In genomic region chr2:82080678-82081077, GRCm38 (mm10) we compare ENCODE assay signal across 26 mouse cellular contexts. TPM values are rescaled to one million over a fixed set of nuclear protein-coding genes. Genes with fewer than 3 reads are reported as not detected.
DNase-seq lines count a peak whose midpoint lies in the region; ATAC-seq and TF ChIP-seq lines count a peak whose summit lies in the region.
"Had no signal": no experiment of that assay in that cellular context is flagged by ENCODE, and none has a peak within 500 bp of the region (broad histone marks: within the 10 kb centered on the region; RNA-seq: fewer than 3 reads in every experiment).

No protein-coding gene starts in this region.

- no peaks in the 10 kb centered on the region for H3K9me3 ChIP-seq in forebrain, embryonic 11.5 days (ENCODE audit: control insufficient read depth, low read length)
- no peaks in the 10 kb centered on the region for H3K9me3 ChIP-seq in forebrain, embryonic 10.5 days
- H3K9me3 ChIP-seq in forebrain, postnatal 0 days (ENCODE audit: low read length), result no peaks in the 10 kb centered on the region
- H3K9me3 ChIP-seq: heart, embryonic 13.5 days; neural tube, embryonic 12.5 days had no signal

- no peaks in the 10 kb centered on the region for H3K4me1 ChIP-seq in forebrain, embryonic 11.5 days (replicated peaks; ENCODE audit: control insufficient read depth, insufficient read depth, low read length)
- H3K4me1 ChIP-seq in forebrain, embryonic 10.5 days, result no peaks in the 10 kb centered on the region
- H3K4me1 ChIP-seq in forebrain, postnatal 0 days (ENCODE audit: insufficient read depth), result no peaks in the 10 kb centered on the region
- H3K4me1 ChIP-seq: heart, embryonic 13.5 days; neural tube, embryonic 12.5 days had no signal

- H3K36me3 ChIP-seq in forebrain, embryonic 11.5 days (ENCODE audit: control insufficient read depth, insufficient read depth, low read length), result no peaks in the 10 kb centered on the region
- no peaks in the 10 kb centered on the region for H3K36me3 ChIP-seq in forebrain, embryonic 10.5 days (replicated peaks)
- no peaks in the 10 kb centered on the region for H3K36me3 ChIP-seq in forebrain, postnatal 0 days (ENCODE audit: insufficient read depth)
- H3K36me3 ChIP-seq: heart, embryonic 13.5 days; neural tube, embryonic 12.5 days had no signal

- no peak overlapping the region for H3K27ac ChIP-seq in forebrain, embryonic 11.5 days (ENCODE audit: low read depth, low read length)
- no peak overlapping the region for H3K27ac ChIP-seq in forebrain, embryonic 10.5 days
- H3K27ac ChIP-seq in forebrain, postnatal 0 days (ENCODE audit: low read depth, low read length), result no peak overlapping the region
- H3K27ac ChIP-seq: heart, embryonic 13.5 days; neural tube, embryonic 12.5 days had no signal

- no peak for DNase-seq in forebrain, embryonic 11.5 days (ENCODE audit: low spot score)
- DNase-seq in forebrain, embryonic 10.5 days (ENCODE audit: extremely low spot score, low spot score), result no peak
- DNase-seq in layer of hippocampus, adult 11-12 months (ENCODE audit: low spot score), result peak; percentile 18
- DNase-seq in layer of hippocampus, postnatal 25 days (ENCODE audit: extremely low spot score in 1 of 2, low spot score in 1 of 2), result no peak
- DNase-seq in Muller cell, postnatal 12 days (ENCODE audit: inconsistent ontology term), result peak; percentile 77
- DNase-seq in forebrain, postnatal 0 days, result peak; percentile 19
- DNase-seq in adrenal gland, postnatal 4 days (ENCODE audit: low spot score in 2 of 2), result no peak
- DNase-seq in cerebellum, postnatal 4 days (ENCODE audit: low spot score in 2 of 2), result no peak
- DNase-seq: adrenal gland, postnatal 25 days; cerebellum, adult 2 months; cerebellum, postnatal 36 days; heart, adult 18-20 months; heart, postnatal 4 days; kidney, adult 9 months; lung, adult 18-20 months; right cerebral cortex, postnatal 14 days; spleen, adult 18-20 months; thymus, adult 18-20 months; thymus, postnatal 4 days had no signal

- H3K4me2 ChIP-seq in forebrain, embryonic 11.5 days (ENCODE audit: low read depth, low read length, severe bottlenecking), result no peak overlapping the region
- no peak overlapping the region for H3K4me2 ChIP-seq in forebrain, postnatal 0 days (ENCODE audit: low read depth)
- H3K4me2 ChIP-seq: heart, embryonic 13.5 days; liver, embryonic 11.5 days; neural tube, embryonic 12.5 days had no signal

- H3K27me3 ChIP-seq in forebrain, embryonic 11.5 days (ENCODE audit: control insufficient read depth, insufficient read depth, low read length), result no peaks in the 10 kb centered on the region
- no peaks in the 10 kb centered on the region for H3K27me3 ChIP-seq in forebrain, embryonic 10.5 days (ENCODE audit: poor library complexity, severe bottlenecking)
- no peaks in the 10 kb centered on the region for H3K27me3 ChIP-seq in forebrain, postnatal 0 days (ENCODE audit: insufficient read depth, low read length)
- H3K27me3 ChIP-seq: heart, embryonic 13.5 days; neural tube, embryonic 12.5 days had no signal

- 73% methylated on average over 4 of the region's 4 CpGs for WGBS in forebrain, embryonic 11.5 days
- WGBS in forebrain, embryonic 10.5 days, result 85% methylated on average over 4 of the region's 4 CpGs
- WGBS in forebrain, postnatal 0 days, result 20% methylated on average over 4 of the region's 4 CpGs

- H3K9ac ChIP-seq in forebrain, embryonic 11.5 days (ENCODE audit: low read length), result no peak overlapping the region
- no peak overlapping the region for H3K9ac ChIP-seq in forebrain, postnatal 0 days
- H3K9ac ChIP-seq: heart, embryonic 13.5 days; neural tube, embryonic 12.5 days had no signal

- ATAC-seq in forebrain, embryonic 11.5 days (replicated peaks; ENCODE audit: low FRiP score), result 0 out of 2 replicates have a peak, but pooled peaks have one; percentile 44
- ATAC-seq in forebrain, postnatal 0 days, result no peak
- ATAC-seq: activated CD4-positive, CD25-positive, alpha-beta regulatory T cell, adult 4 months; CD4-positive, CD25-positive, alpha-beta regulatory T cell, adult 4 months had no signal

- H3K4me3 ChIP-seq in forebrain, embryonic 11.5 days (ENCODE audit: low read depth, low read length), result no peak overlapping the region
- no peak overlapping the region for H3K4me3 ChIP-seq in forebrain, embryonic 10.5 days
- H3K4me3 ChIP-seq in forebrain, postnatal 0 days (ENCODE audit: low read depth, low read length), result no peak overlapping the region
- H3K4me3 ChIP-seq: heart, embryonic 13.5 days; neural tube, embryonic 12.5 days had no signal

- TF ChIP-seq CTCF in forebrain, postnatal 0 days (IDR thresholded peaks at IDR 0.05; ENCODE audit: low read depth), result no peak

RNA-seq across cellular contexts. Expression of gene Zfp804a, which starts 27.7 kb away (rescaled TPM):
- polyA plus RNA-seq in forebrain, embryonic 11.5 days (2014; fragmentation: Nextera tagmentation; extraction: Ambion mirVana), result 0.51 and 0.73 TPM in 2 replicates
- polyA plus RNA-seq in forebrain, embryonic 10.5 days (2016; fragmentation: Nextera tagmentation; extraction: Ambion mirVana), result 0.09 TPM in 1 of 2 replicates, not detected in the other
- total RNA-seq in layer of hippocampus, postnatal 25 days (2021), result 10 to 100 TPM; 20.4 to 22.8 TPM
- 10.5 and 14.7 TPM in 2 replicates for total RNA-seq in forebrain, postnatal 0 days (2014; rRNA removed)
- polyA plus RNA-seq in forebrain, postnatal 0 days (2015; fragmentation: Nextera tagmentation; extraction: Ambion mirVana), result 8.7 and 12.9 TPM in 2 replicates
- total RNA-seq in adrenal gland, postnatal 4 days (2021), result 1 to 10 TPM; 1.6 to 2.9 TPM
- total RNA-seq: gastrocnemius, adult 8-10 months; heart, adult 18-20 months; megakaryocyte-erythroid progenitor cell, adult 5-6 weeks had no signal
- polyA plus RNA-seq: activated CD4-positive, CD25-positive, alpha-beta regulatory T cell, adult 4 months; CD4-positive, CD25-positive, alpha-beta regulatory T cell, adult 4 months had no signal

Comparison
In these comparisons a context has a peak if more than half of its experiments do, and no peak if none do; other contexts are left out.
1. DNase-seq: peak in layer of hippocampus, adult 11-12 months (single experiment), Muller cell, postnatal 12 days (single experiment) and forebrain, postnatal 0 days (single experiment); none in forebrain, embryonic 11.5 days (single experiment), forebrain, embryonic 10.5 days (single experiment), layer of hippocampus, postnatal 25 days (0 of 2), adrenal gland, postnatal 4 days (0 of 2) and cerebellum, postnatal 4 days (0 of 2).